Mouse (Mus musculus) liver, embryonic 11.5 days (tissue): ENCODE data around the gene Kcnf1. TPM values are rescaled to one million over a fixed set of nuclear protein-coding genes. Genes with fewer than 3 reads are reported as not detected.
"Not testable (repeated sequence)": the region's sequence is repeated elsewhere in the genome, so short reads cannot be mapped to it uniquely, and the experiment has no call there.

Experiments used
- ATAC-seq: fragments of 200-750 bp; cut with Nextera tagmentation; replicated peaks from 2 replicates; pipeline ENCODE4 v1.8.0; 2017; ENCODE audit warnings: moderate number of reproducible peaks, mild to moderate bottlenecking, moderate TSS enrichment, moderate library complexity; ENCODE audit not compliant: low FRiP score
- DNase-seq: peaks from one replicate; pipeline ENCODE4 v3.0.0-alpha.2; 2017; ENCODE audit warnings: low spot score
- H3K27ac ChIP-seq: fragments of 300-500 bp; sonication (generic); 2 replicates; pipeline ENCODE4 v1.5.1; 2014; ENCODE audit warnings: mild to moderate bottlenecking, low read depth, low read length, control low read depth
- H3K27me3 ChIP-seq: fragments of 300-500 bp; sonication (generic); replicated peaks from 2 replicates; pipeline ENCODE4 v1.6.1; 2014; ENCODE audit warnings: low read length, mixed read lengths; ENCODE audit not compliant: control insufficient read depth, insufficient read depth
- H3K36me3 ChIP-seq: fragments of 300-500 bp; sonication (generic); 2 replicates; pipeline ENCODE4 v1.6.1; 2014; ENCODE audit warnings: mild to moderate bottlenecking, low read length, moderate library complexity, mixed read lengths; ENCODE audit not compliant: control insufficient read depth, insufficient read depth
- H3K4me1 ChIP-seq: fragments of 300-500 bp; sonication (generic); replicated peaks from 2 replicates; pipeline ENCODE4 v1.6.1; 2014; ENCODE audit warnings: low read length, mixed read lengths; ENCODE audit not compliant: control insufficient read depth, insufficient read depth
- H3K4me2 ChIP-seq: fragments of 300-500 bp; sonication (generic); 2 replicates; pipeline ENCODE4 v1.6.1; 2014; ENCODE audit warnings: mild to moderate bottlenecking, control low read depth, moderate library complexity
- H3K4me3 ChIP-seq: fragments of 300-500 bp; sonication (generic); 2 replicates; pipeline ENCODE4 v1.5.1; 2014; ENCODE audit warnings: low read depth, low read length, control low read depth
- H3K9ac ChIP-seq: fragments of 300-500 bp; sonication (generic); 2 replicates; pipeline ENCODE4 v1.6.1; 2014; ENCODE audit warnings: low read depth, low read length, control low read depth
- H3K9me3 ChIP-seq: fragments of 300-500 bp; sonication (generic); 2 replicates; pipeline ENCODE4 v1.6.1; 2016; ENCODE audit warnings: low read length, inconsistent platforms, mixed read lengths; ENCODE audit not compliant: control insufficient read depth
- WGBS: fragments of 180-500 bp; shearing (Covaris S2); extraction: QIAGEN DNeasy Blood & Tissue Kit; methylation state at CpG from one replicate; pipeline ENCODE4 v1.1.7; 2014; 5-methylcytosine and 5-hydroxymethylcytosine counted together
- polyA plus RNA-seq: library from polyadenylated mRNA; unstranded; fragments of >200 nt; fragmentation: Nextera tagmentation; extraction: Ambion mirVana; gene quantifications from 2 replicates; pipeline ENCODE4 v1.2.1, GENCODE M21; 2014

The Kcnf1 gene
- polyA plus RNA-seq, 1 experiment from 2014 or later = 0.82 TPM

DNA sequence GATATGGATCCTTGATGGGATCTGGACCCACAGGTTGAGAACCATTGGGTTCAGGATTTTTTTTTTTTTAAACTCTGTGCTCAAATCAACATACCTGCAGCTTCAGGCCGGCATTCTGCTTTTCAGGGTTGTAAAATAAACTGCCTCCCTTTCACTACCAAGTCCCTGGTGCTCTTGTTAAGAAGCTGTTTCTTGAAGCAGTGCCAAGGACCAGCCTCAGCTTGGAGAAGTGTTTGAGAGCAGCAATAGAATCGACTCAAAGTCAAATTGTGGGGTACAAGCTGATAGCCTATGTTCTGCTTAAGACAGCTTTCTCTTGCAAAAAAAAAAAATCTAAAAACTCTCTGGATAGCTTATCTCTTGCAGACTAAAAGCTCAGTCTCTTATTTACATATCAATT lies 34.9 kb downstream of the Kcnf1 start:
- 49% methylated on average over 2 of the region's 2 CpGs for WGBS
- DNase-seq (no peak), ATAC-seq (no peak)
- Histone ChIP-seq H3K9ac (no peak overlapping the region), H3K4me3 (no peak overlapping the region), H3K4me2 (no peak overlapping the region), H3K27me3 (no peaks in the 10 kb centered on the region), H3K9me3 (no peaks in the 10 kb centered on the region), H3K36me3 (no peaks in the 10 kb centered on the region), H3K27ac (no peak overlapping the region), H3K4me1 (no peaks in the 10 kb centered on the region)

DNA sequence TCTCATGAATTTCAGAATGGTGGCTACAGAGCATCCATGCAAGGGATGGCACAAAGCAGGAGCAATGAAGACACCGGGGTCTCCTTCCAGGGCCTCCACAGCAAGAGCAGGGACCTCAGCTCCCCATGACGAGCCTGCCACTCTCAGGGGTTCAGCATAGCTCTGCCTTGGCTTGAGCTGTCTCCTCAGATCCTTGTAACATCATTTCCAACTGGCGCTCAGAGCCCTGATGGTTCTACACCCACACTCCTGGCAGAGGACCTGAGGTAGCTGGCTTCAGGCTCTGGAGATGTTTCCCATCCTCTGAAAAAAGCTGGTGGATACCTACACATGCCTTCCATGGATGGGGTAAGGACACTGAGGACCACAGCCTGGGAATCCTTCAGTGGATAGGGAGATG lies 36.3 kb downstream of the Kcnf1 start:
- Histone ChIP-seq H3K27ac (no peak overlapping the region), H3K4me1 (no peaks in the 10 kb centered on the region), H3K9me3 (no peaks in the 10 kb centered on the region), H3K27me3 (no peaks in the 10 kb centered on the region), H3K36me3 (no peaks in the 10 kb centered on the region), H3K9ac (no peak overlapping the region), H3K4me3 (no peak overlapping the region), H3K4me2 (no peak overlapping the region)
- DNase-seq (no peak), ATAC-seq (no peak)
- WGBS = 62% methylated on average over 3 of the region's 3 CpGs

DNA sequence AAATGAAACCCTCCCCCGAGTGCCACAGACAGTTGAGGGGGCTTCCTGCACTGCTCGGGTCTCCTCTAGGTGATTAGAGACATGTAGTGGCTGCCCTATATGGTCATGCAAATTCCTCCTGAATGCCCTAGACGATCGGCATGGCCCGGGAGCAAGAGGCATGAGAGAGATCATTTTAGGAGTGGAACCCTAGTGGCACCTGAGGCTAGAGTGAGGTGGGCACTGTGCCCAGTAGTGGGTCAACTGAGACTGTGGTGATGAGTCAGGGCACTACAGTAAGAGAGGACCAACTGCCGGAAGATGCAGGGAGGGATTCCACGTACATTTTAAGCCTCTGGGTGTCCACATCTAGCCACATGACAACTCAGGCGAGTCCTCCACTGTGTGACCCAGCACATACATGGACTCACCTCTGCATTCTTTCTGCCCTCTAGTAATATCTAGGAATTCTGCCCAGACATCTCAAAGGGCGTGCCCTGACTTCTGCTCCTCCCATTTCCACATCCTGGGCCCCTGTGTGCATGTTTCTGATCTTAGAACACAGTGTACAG lies 42.1 kb downstream of the Kcnf1 start:
- no peak overlapping the region for H3K4me3 ChIP-seq
- H3K9ac ChIP-seq = no peak overlapping the region
- H3K27ac ChIP-seq = no peak overlapping the region
- no peak overlapping the region for H3K4me2 ChIP-seq
- H3K27me3 ChIP-seq = no peaks in the 10 kb centered on the region
- no peaks in the 10 kb centered on the region for H3K9me3 ChIP-seq
- H3K4me1 ChIP-seq = no peaks in the 10 kb centered on the region
- DNase-seq (no peak), ATAC-seq (no peak)
- no peaks in the 10 kb centered on the region for H3K36me3 ChIP-seq
- 71% methylated on average over 9 of the region's 9 CpGs for WGBS

DNA sequence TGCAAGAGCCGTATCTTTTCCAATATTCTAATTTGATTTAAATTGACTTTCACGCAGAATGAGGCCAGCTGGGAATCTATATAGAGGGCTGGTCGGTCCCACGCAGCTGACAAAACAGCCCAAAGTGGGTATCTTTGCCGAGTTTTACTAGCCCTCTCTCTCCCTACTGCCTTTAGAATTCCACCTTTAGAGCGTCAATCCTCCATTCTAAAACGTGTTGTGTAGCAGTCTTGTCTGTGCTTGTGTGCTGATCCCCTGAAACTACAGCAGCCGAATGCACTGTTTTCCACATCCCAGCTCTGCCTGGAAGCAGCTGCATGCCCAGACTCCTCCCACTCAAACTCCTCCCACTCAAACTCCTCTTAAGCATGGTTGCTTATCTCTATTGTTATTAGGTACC lies 44.4 kb downstream of the Kcnf1 start:
- no peaks in the 10 kb centered on the region for H3K4me1 ChIP-seq
- no peaks in the 10 kb centered on the region for H3K36me3 ChIP-seq
- no peak overlapping the region for H3K9ac ChIP-seq
- H3K27me3 ChIP-seq = no peaks in the 10 kb centered on the region
- DNase-seq (no peak), ATAC-seq (no peak)
- WGBS = 73% methylated on average over 8 of the region's 8 CpGs
- H3K4me3 ChIP-seq = no peak overlapping the region
- no peak overlapping the region for H3K27ac ChIP-seq
- H3K4me2 ChIP-seq = no peak overlapping the region
- no peaks in the 10 kb centered on the region for H3K9me3 ChIP-seq

DNA sequence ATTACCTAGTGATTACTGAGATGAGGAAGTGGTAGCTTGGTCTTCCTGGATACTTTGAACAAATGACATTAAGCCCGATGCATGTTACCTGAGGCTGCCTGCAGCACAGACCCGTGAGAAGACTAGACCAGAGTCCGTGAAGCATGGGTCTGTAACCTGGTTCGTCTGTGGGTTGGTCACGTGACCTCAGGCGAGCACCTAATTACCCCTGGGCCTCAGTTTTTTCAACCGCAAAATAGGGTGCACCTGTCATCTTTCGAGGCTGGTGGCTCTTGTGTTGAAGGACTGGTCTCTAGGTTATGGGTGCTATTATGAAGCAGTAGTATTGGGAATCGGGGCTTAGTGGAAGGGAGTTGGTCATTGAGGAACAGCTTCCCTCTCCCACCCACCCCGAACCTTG lies 45.1 kb downstream of the Kcnf1 start:
- 83% methylated on average over 10 of the region's 10 CpGs for WGBS
- Histone ChIP-seq H3K9me3 (no peaks in the 10 kb centered on the region), H3K9ac (no peak overlapping the region), H3K4me2 (no peak overlapping the region), H3K4me1 (no peaks in the 10 kb centered on the region), H3K27me3 (no peaks in the 10 kb centered on the region), H3K36me3 (no peaks in the 10 kb centered on the region), H3K27ac (no peak overlapping the region), H3K4me3 (no peak overlapping the region)
- DNase-seq (no peak), ATAC-seq (no peak)

DNA sequence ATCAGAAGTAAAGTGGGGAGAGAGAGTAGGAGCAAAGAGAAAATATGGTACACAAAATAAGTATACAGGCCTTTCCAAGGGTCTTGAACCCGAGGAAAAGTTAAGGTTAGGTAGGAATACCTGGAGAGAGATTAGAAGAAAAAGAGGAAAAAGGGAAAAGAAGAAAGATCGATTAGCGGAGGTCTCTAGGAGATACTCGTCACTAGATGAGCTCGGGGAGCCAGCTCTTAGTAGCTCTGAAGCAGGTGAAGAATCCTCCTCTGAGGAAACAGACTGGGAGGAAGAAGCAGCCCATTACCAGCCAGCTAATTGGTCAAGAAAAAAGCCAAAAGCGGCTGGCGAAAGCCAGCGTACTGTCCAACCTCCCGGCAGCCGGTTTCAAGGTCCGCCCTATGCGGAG lies 53.8 kb downstream of the Kcnf1 start:
- not testable (repeated sequence) for H3K4me2 ChIP-seq, H3K4me3 ChIP-seq, H3K27me3 ChIP-seq, H3K27ac ChIP-seq, H3K9me3 ChIP-seq, H3K9ac ChIP-seq, H3K4me1 ChIP-seq, H3K36me3 ChIP-seq, ATAC-seq, DNase-seq
- WGBS = 94% methylated on average over 11 of the region's 12 CpGs

Other genes starting within 250 kb of the Kcnf1 start
- gene Pqlc3, start 176.5 kb downstream of the Kcnf1 start, polyA plus RNA-seq = 4.6 and 5.1 TPM in 2 replicates
- gene 2410004P03Rik, start 165.2 kb downstream of the Kcnf1 start, polyA plus RNA-seq = 0.11 and 0.40 TPM in 2 replicates
- gene Pdia6, start 89.7 kb upstream of the Kcnf1 start, polyA plus RNA-seq = 476 and 508 TPM in 2 replicates
- 0.43 TPM in 1 of 2 replicates, not detected in the other for gene Atp6v1c2, start 152.5 kb upstream of the Kcnf1 start, polyA plus RNA-seq
- 37.8 and 40.5 TPM in 2 replicates for gene Nol10, start 171.6 kb upstream of the Kcnf1 start, polyA plus RNA-seq